ENCODE assay signal across 24 mouse cellular contexts in genomic region chrX:109147108-109147507, GRCm38 (mm10). TPM values are rescaled to one million over a fixed set of nuclear protein-coding genes. Genes with fewer than 3 reads are reported as not detected.
DNase-seq lines count a peak whose midpoint lies in the region; ATAC-seq lines count a peak whose summit lies in the region.
"Had no signal": no experiment of that assay in that cellular context is flagged by ENCODE, and none has a peak within 500 bp of the region (broad histone marks: within the 10 kb centered on the region; RNA-seq: fewer than 3 reads in every experiment).

No protein-coding gene starts in this region.

- no peak for DNase-seq in right cerebral cortex, adult 18-20 months
- DNase-seq in T-cell, adult 2 months (ENCODE audit: low spot score) = no peak
- no peak for DNase-seq in lung, postnatal 36 days
- DNase-seq: adrenal gland, adult 8-10 months; adrenal gland, postnatal 14 days; adrenal gland, postnatal 36 days; cerebellum, adult 11-12 months; cerebellum, adult 2 months; cerebellum, adult 9-11 months; cerebellum, postnatal 14 days; cerebellum, postnatal 36 days; embryo, embryonic 11 days had no signal

- H3K79me2 ChIP-seq in macrophage (ENCODE audit: inconsistent target) = peaks cover 87% of the 10 kb centered on the region

- no peak overlapping the region for H3K4me3 ChIP-seq in macrophage (ENCODE audit: inconsistent target)
- H3K4me3 ChIP-seq: embryonic facial prominence, embryonic 13.5 days; embryonic facial prominence, embryonic 15.5 days; erythroblast, embryonic 14.5 days; forebrain, embryonic 10.5 days; forebrain, embryonic 12.5 days had no signal

- H3K36me3 ChIP-seq in macrophage (ENCODE audit: inconsistent target) = no peaks in the 10 kb centered on the region
- H3K36me3 ChIP-seq: embryonic facial prominence, embryonic 13.5 days; embryonic facial prominence, embryonic 15.5 days; forebrain, embryonic 10.5 days; forebrain, embryonic 12.5 days had no signal

- WGBS in macrophage (ENCODE audit: missing documents) = 55% methylated on average over 3 of the region's 3 CpGs

- peak; percentile 42; the same call in 1 of the 2 replicates for ATAC-seq in megakaryocyte progenitor cell, adult 5-6 weeks (replicated peaks; ENCODE audit: poor library complexity)
- ATAC-seq: activated CD4-positive, CD25-positive, alpha-beta regulatory T cell, adult 4 months; forebrain, embryonic 14.5 days; forebrain, embryonic 16.5 days had no signal

- peak overlapping the region; percentile 51 for H3K27ac ChIP-seq in macrophage
- H3K27ac ChIP-seq: embryonic facial prominence, embryonic 13.5 days; embryonic facial prominence, embryonic 15.5 days; forebrain, embryonic 10.5 days; forebrain, embryonic 12.5 days had no signal

RNA-seq across cellular contexts. Expression of gene Gm6377, which starts 49.4 kb away (rescaled TPM):
- total RNA-seq in macrophage (2018; cell fraction: chromatin; rRNA removed) = 100 to 1,000 TPM in 13 of 26 experiments, 10 to 100 TPM in 13; 19.2 to 358 (median 98.5) TPM
- total RNA-seq in macrophage (2018; cell fraction: cytosol; rRNA removed) = 100 to 1,000 TPM in 12 of 26 experiments, 10 to 100 TPM in 14; 25.5 to 515 (median 82.9) TPM
- 100 to 1,000 TPM in 20 of 26 experiments, 10 to 100 TPM in 6; 32.7 to 673 (median 283) TPM for total RNA-seq in macrophage (2018; cell fraction: nucleus; rRNA removed)
- polyA plus RNA-seq in macrophage (2018) = 14.7 to 27.0 TPM (median 21.4 TPM) in 3 replicates
- total RNA-seq in megakaryocyte progenitor cell, adult 5-6 weeks (2015) = 0.79 and 1.0 TPM in 2 replicates
- total RNA-seq in megakaryocyte progenitor cell, adult 5-6 weeks (2017) = 0.84 and 2.4 TPM in 2 replicates
- total RNA-seq: adrenal gland, postnatal 14 days; ES-E14 had no signal
- polyA plus RNA-seq: cerebellum, adult 2 months; embryonic facial prominence, embryonic 11.5 days; embryonic facial prominence, embryonic 13.5 days; erythroblast, embryonic 14.5 days; forebrain, embryonic 12.5 days; forebrain, embryonic 16.5 days had no signal

RNA-seq across cellular contexts. Expression of gene Sh3bgrl, which starts 51.9 kb away (rescaled TPM):
- 10 to 100 TPM; 14.7 to 76.2 (median 33.9) TPM for total RNA-seq in macrophage (2018; cell fraction: chromatin; rRNA removed)
- 100 to 1,000 TPM; 260 to 366 (median 281) TPM for total RNA-seq in macrophage (2018; cell fraction: cytosol; rRNA removed)
- total RNA-seq in macrophage (2018; cell fraction: nucleus; rRNA removed) = 100 to 1,000 TPM in 14 of 26 experiments, 10 to 100 TPM in 12; 53.4 to 237 (median 107) TPM
- 230 to 315 TPM (median 246 TPM) in 3 replicates for polyA plus RNA-seq in macrophage (2018)
- total RNA-seq in megakaryocyte progenitor cell, adult 5-6 weeks (2015) = 212 and 221 TPM in 2 replicates
- total RNA-seq in megakaryocyte progenitor cell, adult 5-6 weeks (2017) = 121 and 128 TPM in 2 replicates
